Mouse (Mus musculus): ENCODE measurements around the gene Eno1.

DNA sequence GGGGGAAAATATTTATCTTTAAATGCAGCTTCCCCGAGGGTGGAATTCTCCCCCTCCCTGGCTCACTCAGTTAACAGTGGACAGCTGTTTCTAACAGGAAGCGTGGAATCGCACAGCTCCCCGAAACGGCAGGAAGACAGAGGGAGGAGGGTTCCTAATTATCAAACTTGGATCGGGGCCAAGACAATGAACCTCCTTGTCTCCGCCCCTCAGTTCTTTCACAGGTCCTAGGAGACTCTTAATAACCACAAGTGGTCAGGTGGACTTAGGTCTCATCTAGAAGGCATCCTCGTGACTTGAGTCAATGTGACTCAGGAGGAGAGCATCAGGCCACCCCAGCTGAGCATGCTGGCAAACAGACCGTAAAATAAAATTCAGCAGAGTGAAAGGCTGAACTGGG, 36.2 kb downstream of the Eno1 start:
- no peak for TF ChIP-seq CTCF (IDR thresholded peaks at IDR 0.05; ENCODE audit: low read depth, low read length)
- no peak for TF ChIP-seq GATA1 (IDR thresholded peaks at IDR 0.05; ENCODE audit: borderline replicate concordance, low read length)
- no peak for TF ChIP-seq TAL1 (conservative IDR thresholded peaks at IDR 0.05; ENCODE audit: low read depth, low read length)
- TF ChIP-seq GATA2 (IDR thresholded peaks at IDR 0.05; ENCODE audit: borderline replicate concordance, low read depth, low read length) = no peak

Data from G1E (cell line).